Mouse (Mus musculus) adrenal gland, postnatal 4 days (tissue): ENCODE measurements at regions not wholly inside any gene's neighbourhood (a gene's known extent, or its start where the extent isn't known, plus 50 kb on each side); places are given as distances from the start of the nearest gene placed in this dataset.

Source experiments
- DNase-seq, 2 experiments: peaks; one replicate each; pipeline ENCODE4 v3.0.0; 2021 to 2022; ENCODE audit warnings: low spot score in 2 of 2, mixed read lengths in 2 of 2

GRCm38 (mm10) chr16:76232680-76233079, 140.9 kb downstream of the Nrip1 start:
- no peak for DNase-seq

GRCm38 (mm10) chr16:76232174-76232573, 141.5 kb downstream of the Nrip1 start:
- DNase-seq = no peak

GRCm38 (mm10) chr16:76230516-76231302, 142.9 kb downstream of the Nrip1 start:
- DNase-seq = no peak

- DNase-seq = no peak
Observed at GRCm38 (mm10) chr16:76228451-76228850, 145.2 kb downstream of the Nrip1 start.

GRCm38 (mm10) chr16:76226446-76226845, 147.2 kb downstream of the Nrip1 start:
- no peak for DNase-seq

GRCm38 (mm10) chr16:76225587-76226226, 147.9 kb downstream of the Nrip1 start:
- DNase-seq = no peak

GRCm38 (mm10) chr16:76224901-76225586, 148.6 kb downstream of the Nrip1 start:
- DNase-seq = no peak

GRCm38 (mm10) chr16:76223716-76224115, 149.9 kb downstream of the Nrip1 start:
- no peak for DNase-seq

- DNase-seq = no peak
Observed at GRCm38 (mm10) chr16:76222960-76223359, 150.7 kb downstream of the Nrip1 start.

GRCm38 (mm10) chr16:76220466-76220865, 153.2 kb downstream of the Nrip1 start:
- no peak for DNase-seq

- no peak for DNase-seq
Observed at GRCm38 (mm10) chr16:76219233-76219632, 154.4 kb downstream of the Nrip1 start.

- DNase-seq = no peak
Observed at GRCm38 (mm10) chr16:76218310-76219170, 155.1 kb downstream of the Nrip1 start.

- DNase-seq = no peak
Observed at GRCm38 (mm10) chr16:76216184-76216583, 157.4 kb downstream of the Nrip1 start.

GRCm38 (mm10) chr16:76215558-76215957, 158.1 kb downstream of the Nrip1 start:
- DNase-seq = no peak

- DNase-seq = peak in 1 of 2 experiments; percentile 14
Observed at GRCm38 (mm10) chr16:76201773-76202571, 171.7 kb downstream of the Nrip1 start.

GRCm38 (mm10) chr16:76200801-76201728, 172.6 kb downstream of the Nrip1 start:
- no peak for DNase-seq

- no peak for DNase-seq
Observed at GRCm38 (mm10) chr16:76200268-76200667, 173.4 kb downstream of the Nrip1 start.

GRCm38 (mm10) chr16:76199006-76199405, 174.6 kb downstream of the Nrip1 start:
- no peak for DNase-seq

GRCm38 (mm10) chr16:76194291-76194690, 172.2 kb upstream of the Samsn1 start:
- DNase-seq = no peak
